Comparison of ENCODE assay signal across 8 mouse cellular contexts in genomic region chr7:28780067-28780658, GRCm38 (mm10). TPM values are rescaled to one million over a fixed set of nuclear protein-coding genes. Genes with fewer than 3 reads are reported as not detected.
A peak's percentile ranks its signal among the peaks of the same experiment; 100 is the strongest.
DNase-seq lines count a peak whose midpoint lies in the region; ATAC-seq lines count a peak whose summit lies in the region.

No protein-coding gene starts in this region.

- H3K4me1 ChIP-seq in heart, embryonic 15.5 days (replicated peaks) = peaks cover 17% of the 10 kb centered on the region
- peaks cover 17% of the 10 kb centered on the region for H3K4me1 ChIP-seq in liver, embryonic 12.5 days
- peaks cover 15% of the 10 kb centered on the region for H3K4me1 ChIP-seq in stomach, embryonic 15.5 days

- peak; percentile 92 for DNase-seq in CD4-positive, CD25-positive, alpha-beta regulatory T cell, adult 2 months (ENCODE audit: low read depth, low spot score)
- DNase-seq in brain, embryonic 18.5 days (ENCODE audit: low read depth, low spot score) = peak; percentile 37
- DNase-seq in kidney, postnatal 14 days = peak; percentile 88
- DNase-seq in neural tube, embryonic 10.5 days (ENCODE audit: extremely low spot score, low spot score) = peak; percentile 86

- no peak overlapping the region for H3K4me3 ChIP-seq in heart, embryonic 15.5 days
- H3K4me3 ChIP-seq in liver, embryonic 12.5 days = no peak overlapping the region
- H3K4me3 ChIP-seq in stomach, embryonic 15.5 days (replicated peaks) = no peak overlapping the region

- 42% methylated on average over 6 of the region's 6 CpGs for WGBS in heart, embryonic 15.5 days
- 43% methylated on average over 6 of the region's 6 CpGs for WGBS in liver, embryonic 12.5 days (ENCODE audit: insufficient replicate concordance)
- 40% methylated on average over 6 of the region's 6 CpGs for WGBS in stomach, embryonic 15.5 days

- H3K9ac ChIP-seq in heart, embryonic 15.5 days = no peak overlapping the region
- H3K9ac ChIP-seq in liver, embryonic 12.5 days = no peak overlapping the region
- H3K9ac ChIP-seq in stomach, embryonic 15.5 days = no peak overlapping the region

- peaks cover 10% of the 10 kb centered on the region; the same call in 1 of the 2 replicates for H3K36me3 ChIP-seq in heart, embryonic 15.5 days
- H3K36me3 ChIP-seq in liver, embryonic 12.5 days = peaks cover 24% of the 10 kb centered on the region
- 0 out of 2 replicates have a peak, but pooled peaks cover 3% of the 10 kb centered on the region for H3K36me3 ChIP-seq in stomach, embryonic 15.5 days

- H3K9me3 ChIP-seq in heart, embryonic 15.5 days (replicated peaks) = no peaks in the 10 kb centered on the region
- H3K9me3 ChIP-seq in liver, embryonic 12.5 days (replicated peaks) = no peaks in the 10 kb centered on the region
- H3K9me3 ChIP-seq in stomach, embryonic 15.5 days = no peaks in the 10 kb centered on the region

- no peaks in the 10 kb centered on the region for H3K27me3 ChIP-seq in heart, embryonic 15.5 days
- H3K27me3 ChIP-seq in liver, embryonic 12.5 days (replicated peaks) = no peaks in the 10 kb centered on the region
- H3K27me3 ChIP-seq in stomach, embryonic 15.5 days (replicated peaks) = no peaks in the 10 kb centered on the region

- no peak overlapping the region for H3K4me2 ChIP-seq in heart, embryonic 15.5 days
- H3K4me2 ChIP-seq in liver, embryonic 12.5 days = peak overlapping the region; percentile 25; the same call in 1 of the 2 replicates
- H3K4me2 ChIP-seq in stomach, embryonic 15.5 days = no peak overlapping the region

- ATAC-seq in erythroid progenitor cell, adult 5-6 weeks (replicated peaks; ENCODE audit: low FRiP score, poor library complexity, severe bottlenecking) = peak; percentile 73
- peak; percentile 20; the same call in 1 of the 2 replicates for ATAC-seq in heart, embryonic 15.5 days (replicated peaks; ENCODE audit: insufficient number of reproducible peaks, insufficient read depth, low FRiP score, low read depth)
- ATAC-seq in liver, embryonic 12.5 days = peak; percentile 75
- ATAC-seq in stomach, embryonic 15.5 days (ENCODE audit: insufficient read depth, low FRiP score, low read depth) = peak; percentile 68

- peak overlapping the region; percentile 57 for H3K27ac ChIP-seq in heart, embryonic 15.5 days
- H3K27ac ChIP-seq in liver, embryonic 12.5 days = peak overlapping the region; percentile 54
- H3K27ac ChIP-seq in stomach, embryonic 15.5 days = peak overlapping the region; percentile 83

RNA-seq across cellular contexts. Expression of gene Rinl, which starts 8.6 kb away (rescaled TPM):
- 4.3 and 8.8 TPM in 2 replicates for total RNA-seq in erythroid progenitor cell, adult 5-6 weeks (2015; ENCODE audit: low replicate concordance)
- total RNA-seq in erythroid progenitor cell, adult 5-6 weeks (2017; ENCODE audit: low replicate concordance) = 5.4 and 19.4 TPM in 2 replicates
- 2.8 and 7.3 TPM in 2 replicates for polyA plus RNA-seq in heart, embryonic 15.5 days (2015; fragmentation: Nextera tagmentation; extraction: Ambion mirVana)
- 14.5 and 16.1 TPM in 2 replicates for polyA plus RNA-seq in liver, embryonic 12.5 days (2016; fragmentation: Nextera tagmentation; extraction: Ambion mirVana)
- polyA plus RNA-seq in stomach, embryonic 15.5 days (2015; fragmentation: Nextera tagmentation; extraction: Ambion mirVana) = 6.2 and 6.6 TPM in 2 replicates

RNA-seq across cellular contexts. Expression of gene Nfkbib, which starts 12.9 kb away (rescaled TPM):
- total RNA-seq in erythroid progenitor cell, adult 5-6 weeks (2015; ENCODE audit: low replicate concordance) = 8.3 and 12.2 TPM in 2 replicates
- total RNA-seq in erythroid progenitor cell, adult 5-6 weeks (2017; ENCODE audit: low replicate concordance) = 4.8 and 5.5 TPM in 2 replicates
- polyA plus RNA-seq in heart, embryonic 15.5 days (2015; fragmentation: Nextera tagmentation; extraction: Ambion mirVana) = 26.6 and 35.8 TPM in 2 replicates
- polyA plus RNA-seq in liver, embryonic 12.5 days (2016; fragmentation: Nextera tagmentation; extraction: Ambion mirVana) = 41.6 and 43.1 TPM in 2 replicates
- 38.7 and 40.1 TPM in 2 replicates for polyA plus RNA-seq in stomach, embryonic 15.5 days (2015; fragmentation: Nextera tagmentation; extraction: Ambion mirVana)

RNA-seq across cellular contexts. Expression of gene Sirt2, which starts 13.6 kb away (rescaled TPM):
- 38.9 and 40.2 TPM in 2 replicates for total RNA-seq in erythroid progenitor cell, adult 5-6 weeks (2015; ENCODE audit: low replicate concordance)
- total RNA-seq in erythroid progenitor cell, adult 5-6 weeks (2017; ENCODE audit: low replicate concordance) = 3.6 and 14.5 TPM in 2 replicates
- polyA plus RNA-seq in heart, embryonic 15.5 days (2015; fragmentation: Nextera tagmentation; extraction: Ambion mirVana) = 50.3 and 58.4 TPM in 2 replicates
- 28.5 and 29.0 TPM in 2 replicates for polyA plus RNA-seq in liver, embryonic 12.5 days (2016; fragmentation: Nextera tagmentation; extraction: Ambion mirVana)
- polyA plus RNA-seq in stomach, embryonic 15.5 days (2015; fragmentation: Nextera tagmentation; extraction: Ambion mirVana) = 56.9 and 57.8 TPM in 2 replicates

RNA-seq across cellular contexts. Expression of gene Ccer2, which starts 24.2 kb away (rescaled TPM):
- not detected in 2 replicates for total RNA-seq in erythroid progenitor cell, adult 5-6 weeks (2015; ENCODE audit: low replicate concordance)
- total RNA-seq in erythroid progenitor cell, adult 5-6 weeks (2017; ENCODE audit: low replicate concordance) = not detected in 2 replicates
- not detected in 2 replicates for polyA plus RNA-seq in heart, embryonic 15.5 days (2015; fragmentation: Nextera tagmentation; extraction: Ambion mirVana)
- polyA plus RNA-seq in liver, embryonic 12.5 days (2016; fragmentation: Nextera tagmentation; extraction: Ambion mirVana) = not detected in 2 replicates
- polyA plus RNA-seq in stomach, embryonic 15.5 days (2015; fragmentation: Nextera tagmentation; extraction: Ambion mirVana) = 0.19 TPM in 1 of 2 replicates, not detected in the other

RNA-seq across cellular contexts. Expression of gene Hnrnpl, which starts 28.2 kb away (rescaled TPM):
- 215 and 258 TPM in 2 replicates for total RNA-seq in erythroid progenitor cell, adult 5-6 weeks (2015; ENCODE audit: low replicate concordance)
- 202 and 252 TPM in 2 replicates for total RNA-seq in erythroid progenitor cell, adult 5-6 weeks (2017; ENCODE audit: low replicate concordance)
- 152 and 158 TPM in 2 replicates for polyA plus RNA-seq in heart, embryonic 15.5 days (2015; fragmentation: Nextera tagmentation; extraction: Ambion mirVana)
- 186 and 188 TPM in 2 replicates for polyA plus RNA-seq in liver, embryonic 12.5 days (2016; fragmentation: Nextera tagmentation; extraction: Ambion mirVana)
- 239 and 240 TPM in 2 replicates for polyA plus RNA-seq in stomach, embryonic 15.5 days (2015; fragmentation: Nextera tagmentation; extraction: Ambion mirVana)

Comparison
In these comparisons a context has a peak if more than half of its experiments do, and no peak if none do; other contexts are left out.
1. DNase-seq: peak in every context shown above with its lines; median percentile 92 in CD4-positive, CD25-positive, alpha-beta regulatory T cell, adult 2 months; 88 in kidney, postnatal 14 days; 86 in neural tube, embryonic 10.5 days; 37 in brain, embryonic 18.5 days.
2. ATAC-seq: peak in every context shown above with its lines; median percentile 75 in liver, embryonic 12.5 days; 73 in erythroid progenitor cell, adult 5-6 weeks; 68 in stomach, embryonic 15.5 days; 20 in heart, embryonic 15.5 days.